Mouse (Mus musculus) neural tube, embryonic 12.5 days (tissue): ENCODE measurements at regions not wholly inside any gene's neighbourhood (a gene's known extent, or its start where the extent isn't known, plus 50 kb on each side); places are given as distances from the start of the nearest gene placed in this dataset.

ENCODE experiments used
- ATAC-seq: fragments of 200-750 bp; cut with Nextera tagmentation; 2 replicates; pipeline ENCODE4 v1.8.0; 2017; ENCODE audit warnings: low read depth, mild to moderate bottlenecking, moderate TSS enrichment, moderate library complexity; ENCODE audit not compliant: low FRiP score
- H3K27ac ChIP-seq: fragments of 300-500 bp; sonication (generic); 2 replicates; pipeline ENCODE4 v1.5.1; 2016
- H3K27me3 ChIP-seq: fragments of 300-500 bp; sonication (generic); replicated peaks from 2 replicates; pipeline ENCODE4 v1.6.1; 2016; ENCODE audit warnings: mild to moderate bottlenecking
- H3K36me3 ChIP-seq: fragments of 300-500 bp; sonication (generic); 2 replicates; pipeline ENCODE4 v1.6.1; 2016; ENCODE audit warnings: mild to moderate bottlenecking
- H3K4me1 ChIP-seq: fragments of 300-500 bp; sonication (generic); 2 replicates; pipeline ENCODE4 v1.6.1; 2016
- H3K4me2 ChIP-seq: fragments of 300-500 bp; sonication (generic); replicated peaks from 2 replicates; pipeline ENCODE4 v1.6.1; 2016; ENCODE audit warnings: mild to moderate bottlenecking
- H3K4me3 ChIP-seq: fragments of 300-500 bp; sonication (generic); 2 replicates; pipeline ENCODE4 v1.5.1; 2016
- H3K9ac ChIP-seq: fragments of 300-500 bp; sonication (generic); 2 replicates; pipeline ENCODE4 v1.6.1; 2016; ENCODE audit warnings: mild to moderate bottlenecking
- H3K9me3 ChIP-seq: fragments of 300-500 bp; sonication (generic); 2 replicates; pipeline ENCODE4 v1.6.1; 2016; ENCODE audit warnings: mild to moderate bottlenecking
- WGBS: fragments of 180-500 bp; shearing (Covaris S2); methylation state at CpG from one replicate; pipeline ENCODE4 v1.1.7; 2016; 5-methylcytosine and 5-hydroxymethylcytosine counted together

- no peaks in the 10 kb centered on the region for H3K27me3 ChIP-seq
- no peaks in the 10 kb centered on the region for H3K4me1 ChIP-seq
- no peak overlapping the region for H3K4me2 ChIP-seq
- WGBS: 74% methylated on average over 2 of the region's 2 CpGs
- H3K36me3 ChIP-seq: no peaks in the 10 kb centered on the region
- H3K9ac ChIP-seq: no peak overlapping the region
- H3K27ac ChIP-seq: no peak overlapping the region
- no peaks in the 10 kb centered on the region for H3K9me3 ChIP-seq
- no peak overlapping the region for H3K4me3 ChIP-seq
- no peak for ATAC-seq
These were observed 376.1 kb upstream of the Gm11114 start for GRCm38 (mm10) chr9:84936291-84937055.

GRCm38 (mm10) chr9:84966558-84967154, 345.9 kb upstream of the Gm11114 start:
- H3K4me3 ChIP-seq: no peak overlapping the region
- 92% methylated on average over 11 of the region's 11 CpGs for WGBS
- H3K36me3 ChIP-seq: no peaks in the 10 kb centered on the region
- no peak for ATAC-seq
- H3K27me3 ChIP-seq: no peaks in the 10 kb centered on the region
- no peak overlapping the region for H3K4me2 ChIP-seq
- H3K9ac ChIP-seq: no peak overlapping the region
- H3K4me1 ChIP-seq: no peaks in the 10 kb centered on the region
- H3K9me3 ChIP-seq: no peaks in the 10 kb centered on the region
- H3K27ac ChIP-seq: no peak overlapping the region

DNA sequence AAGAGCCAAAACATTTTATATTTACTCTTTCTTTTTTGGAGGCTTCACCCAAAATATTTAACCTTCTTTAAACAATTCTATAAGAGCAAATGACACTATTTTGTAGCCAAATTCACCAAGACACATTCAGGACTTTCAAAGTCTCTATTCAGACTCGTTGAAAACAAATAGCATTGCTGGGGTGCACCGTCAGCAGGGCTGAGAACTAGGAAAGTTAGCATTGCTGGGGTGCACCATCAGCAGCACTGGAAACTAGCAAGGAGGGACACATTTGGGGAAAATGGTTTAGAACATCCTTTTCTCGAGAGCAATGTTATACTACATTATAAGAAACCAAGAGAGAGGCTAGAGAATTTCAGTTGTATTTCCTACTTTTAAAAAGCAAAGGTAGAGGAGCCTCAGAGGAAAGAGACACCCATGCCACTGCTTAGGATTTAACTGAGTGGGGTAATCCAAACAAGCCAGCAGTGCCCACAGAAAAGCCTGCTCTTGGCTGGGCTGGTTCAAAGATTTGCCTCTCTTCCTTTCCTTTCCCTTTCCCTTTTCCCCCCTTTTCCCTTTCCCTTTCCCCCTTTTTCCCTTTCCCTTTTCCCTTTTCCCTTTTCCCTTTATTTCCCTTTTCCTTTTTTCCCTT, 342.5 kb upstream of the Gm11114 start:
- Histone ChIP-seq H3K36me3 (no peaks in the 10 kb centered on the region), H3K4me2 (no peak overlapping the region), H3K27me3 (no peaks in the 10 kb centered on the region), H3K9me3 (no peaks in the 10 kb centered on the region), H3K9ac (no peak overlapping the region), H3K27ac (no peak overlapping the region), H3K4me3 (no peak overlapping the region), H3K4me1 (no peaks in the 10 kb centered on the region)
- no peak for ATAC-seq
- 81% methylated on average over 3 of the region's 3 CpGs for WGBS

- ATAC-seq: no peak
- 86% methylated on average over 5 of the region's 5 CpGs for WGBS
- no peak overlapping the region for H3K4me2 ChIP-seq
- no peaks in the 10 kb centered on the region for H3K9me3 ChIP-seq
- no peaks in the 10 kb centered on the region for H3K36me3 ChIP-seq
- no peaks in the 10 kb centered on the region for H3K27me3 ChIP-seq
- H3K4me1 ChIP-seq: no peaks in the 10 kb centered on the region
- H3K27ac ChIP-seq: no peak overlapping the region
- no peak overlapping the region for H3K4me3 ChIP-seq
- no peak overlapping the region for H3K9ac ChIP-seq
These were observed 335.1 kb upstream of the Gm11114 start for GRCm38 (mm10) chr9:84977470-84977869.

DNA sequence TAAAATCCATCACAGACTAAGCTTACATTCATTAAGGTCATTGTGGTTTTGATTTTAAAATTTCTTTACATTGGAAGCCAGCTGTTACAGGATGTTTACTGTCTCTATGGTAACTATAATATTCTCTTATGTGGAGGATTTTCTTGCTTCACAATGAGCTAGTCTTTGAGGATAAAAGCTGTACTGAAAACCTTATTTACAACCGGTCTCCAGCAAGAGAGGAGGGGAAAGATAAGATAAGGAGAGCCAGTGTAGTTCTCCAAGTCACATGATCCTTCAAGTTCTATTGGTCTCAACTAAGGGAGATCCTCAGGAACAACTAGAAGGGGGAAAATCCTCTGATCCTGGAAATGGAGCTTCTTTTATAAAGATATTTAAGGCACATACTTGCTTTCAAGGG, 309.2 kb upstream of the Gm11114 start:
- no peak for ATAC-seq
- H3K27me3 ChIP-seq: no peaks in the 10 kb centered on the region
- no peak overlapping the region for H3K9ac ChIP-seq
- H3K4me2 ChIP-seq: no peak overlapping the region
- no peaks in the 10 kb centered on the region for H3K4me1 ChIP-seq
- H3K27ac ChIP-seq: no peak overlapping the region
- H3K9me3 ChIP-seq: no peaks in the 10 kb centered on the region
- no peak overlapping the region for H3K4me3 ChIP-seq
- WGBS: 78% methylated on average over 1 of the region's 1 CpGs
- H3K36me3 ChIP-seq: no peaks in the 10 kb centered on the region

GRCm38 (mm10) chr9:85011361-85011760, 301.2 kb upstream of the Gm11114 start:
- no peak overlapping the region for H3K27ac ChIP-seq
- no peaks in the 10 kb centered on the region for H3K27me3 ChIP-seq
- no peaks in the 10 kb centered on the region for H3K36me3 ChIP-seq
- H3K9ac ChIP-seq: no peak overlapping the region
- H3K4me3 ChIP-seq: no peak overlapping the region
- no peaks in the 10 kb centered on the region for H3K4me1 ChIP-seq
- no peak overlapping the region for H3K4me2 ChIP-seq
- no peaks in the 10 kb centered on the region for H3K9me3 ChIP-seq
- WGBS: 83% methylated on average over 1 of the region's 1 CpGs
- no peak for ATAC-seq

DNA sequence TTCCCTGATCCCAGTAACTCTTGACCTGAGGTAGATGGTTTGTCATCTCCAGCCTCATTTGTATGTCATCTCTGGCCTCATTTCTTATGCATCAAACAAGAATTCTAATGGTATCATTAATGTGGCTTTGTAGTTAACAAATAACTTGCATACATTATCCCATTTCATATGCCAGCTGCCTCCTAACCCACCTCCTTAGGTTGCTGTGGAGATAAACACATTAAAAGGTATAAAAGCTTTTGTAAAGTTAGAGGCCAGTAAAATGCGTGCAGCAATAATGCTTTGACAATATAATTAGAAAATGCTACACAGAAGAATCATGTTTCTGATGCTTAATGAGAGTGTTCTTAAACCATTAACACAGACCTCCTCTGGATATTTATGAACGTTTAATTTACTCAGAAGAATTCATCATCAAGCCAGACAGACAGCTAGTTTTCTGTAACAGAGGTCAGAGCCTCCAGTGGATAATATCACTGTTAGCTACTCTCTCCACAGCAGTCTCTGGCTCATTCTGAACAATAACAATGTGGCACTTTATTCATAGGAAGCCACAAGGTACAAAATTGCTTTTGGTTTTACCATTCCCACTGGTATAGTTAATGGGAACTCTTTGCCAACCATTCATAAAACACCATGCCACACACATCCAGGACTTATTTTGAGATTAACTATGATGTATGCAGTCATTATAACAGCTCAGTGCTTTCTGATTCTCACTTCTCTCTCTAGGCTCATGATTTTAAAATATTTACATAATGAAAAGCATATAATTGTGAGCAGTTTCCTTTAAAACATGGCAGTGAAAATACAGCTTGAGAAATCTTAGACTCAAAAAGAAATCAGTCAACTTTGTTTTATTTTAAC, 264.2 kb upstream of the Gm11114 start:
- H3K27me3 ChIP-seq: no peaks in the 10 kb centered on the region
- no peaks in the 10 kb centered on the region for H3K36me3 ChIP-seq
- no peak overlapping the region for H3K27ac ChIP-seq
- H3K4me3 ChIP-seq: no peak overlapping the region
- no peak overlapping the region for H3K9ac ChIP-seq
- no peak overlapping the region for H3K4me2 ChIP-seq
- peak; percentile 84 for ATAC-seq
- 59% methylated on average over 2 of the region's 2 CpGs for WGBS
- no peaks in the 10 kb centered on the region for H3K9me3 ChIP-seq
- no peaks in the 10 kb centered on the region for H3K4me1 ChIP-seq

- H3K36me3 ChIP-seq: no peaks in the 10 kb centered on the region
- H3K4me2 ChIP-seq: no peak overlapping the region
These were observed 260.0 kb upstream of the Gm11114 start for GRCm38 (mm10) chr9:85052526-85052925.

GRCm38 (mm10) chr9:85079975-85080374, 232.6 kb upstream of the Gm11114 start:
- no peak overlapping the region for H3K4me3 ChIP-seq
- no peak overlapping the region for H3K9ac ChIP-seq
- WGBS: 89% methylated on average over 5 of the region's 5 CpGs
- no peak for ATAC-seq
- no peak overlapping the region for H3K4me2 ChIP-seq
- H3K27ac ChIP-seq: no peak overlapping the region
- no peaks in the 10 kb centered on the region for H3K27me3 ChIP-seq
- no peaks in the 10 kb centered on the region for H3K36me3 ChIP-seq
- no peaks in the 10 kb centered on the region for H3K4me1 ChIP-seq
- H3K9me3 ChIP-seq: no peaks in the 10 kb centered on the region

More at GRCm38 (mm10) chr9:85052526-85052925, 260.0 kb upstream of the Gm11114 start:
- H3K9me3 ChIP-seq: no peaks in the 10 kb centered on the region
- H3K9ac ChIP-seq: no peak overlapping the region
- no peaks in the 10 kb centered on the region for H3K27me3 ChIP-seq
- WGBS: 76% methylated on average over 4 of the region's 4 CpGs
- H3K27ac ChIP-seq: no peak overlapping the region
- H3K4me1 ChIP-seq: no peaks in the 10 kb centered on the region
- no peak for ATAC-seq
- H3K4me3 ChIP-seq: no peak overlapping the region

DNA sequence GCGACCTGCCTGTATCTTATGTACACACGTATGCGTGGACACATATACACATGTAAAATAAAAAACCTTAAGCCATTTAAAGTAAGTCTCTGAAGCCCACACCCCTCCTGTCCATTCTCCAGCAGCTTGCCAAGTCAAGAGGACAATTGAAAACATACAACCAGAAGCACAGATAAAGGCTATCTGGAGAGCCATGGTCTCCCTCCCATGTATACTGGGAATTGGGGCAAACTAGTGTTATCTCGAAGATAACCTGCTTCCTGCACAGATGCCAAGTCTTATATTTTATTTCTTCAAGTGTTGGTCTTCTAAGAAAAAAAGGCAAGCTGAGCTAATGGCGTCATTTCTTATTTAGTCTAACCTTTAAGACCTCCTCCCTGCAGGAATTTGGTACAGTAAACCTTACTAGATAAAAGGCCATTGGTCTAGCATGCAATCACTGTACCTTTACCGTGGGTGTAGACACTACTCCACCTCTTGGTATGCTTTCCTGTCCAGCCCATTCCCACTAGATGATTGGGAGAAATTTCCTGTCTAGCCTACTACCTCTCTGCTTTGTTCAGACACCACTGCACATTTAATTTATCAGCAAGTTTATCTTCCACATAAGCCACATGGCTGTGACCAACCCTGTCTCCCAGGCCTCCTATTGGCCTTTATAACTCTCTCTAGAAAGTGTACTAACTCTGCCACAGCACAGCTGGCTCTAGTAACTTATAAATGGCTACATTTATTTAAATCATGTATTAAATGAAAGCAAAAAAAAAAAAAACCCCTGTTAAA, 223.8 kb upstream of the Gm11114 start:
- H3K4me1 ChIP-seq: no peaks in the 10 kb centered on the region
- 88% methylated on average over 6 of the region's 6 CpGs for WGBS
- no peak overlapping the region for H3K4me2 ChIP-seq
- ATAC-seq: no peak
- H3K27me3 ChIP-seq: no peaks in the 10 kb centered on the region
- no peaks in the 10 kb centered on the region for H3K9me3 ChIP-seq
- no peaks in the 10 kb centered on the region for H3K36me3 ChIP-seq
- no peak overlapping the region for H3K9ac ChIP-seq
- H3K4me3 ChIP-seq: no peak overlapping the region
- no peak overlapping the region for H3K27ac ChIP-seq

DNA sequence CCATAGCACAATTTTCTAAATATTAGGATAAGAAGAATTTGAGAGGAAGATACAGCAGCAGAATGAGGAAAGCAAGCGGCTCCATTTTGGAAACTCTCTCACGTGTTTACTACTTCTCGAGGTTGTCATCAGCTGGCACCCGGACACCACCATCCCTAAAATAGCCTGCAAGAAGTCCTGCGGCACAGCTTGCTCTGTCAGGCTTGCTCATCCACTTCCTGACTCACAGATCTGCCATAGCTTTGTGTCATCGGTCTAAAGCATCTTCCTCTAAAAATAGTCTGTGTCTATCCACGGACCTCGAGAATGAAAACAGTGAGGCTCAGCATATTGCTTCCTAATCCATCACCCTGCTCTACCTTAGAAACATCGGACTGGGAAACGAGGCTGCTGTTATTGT, 222.3 kb upstream of the Gm11114 start:
- Histone ChIP-seq H3K9me3 (no peaks in the 10 kb centered on the region), H3K27ac (no peak overlapping the region), H3K9ac (no peak overlapping the region), H3K4me3 (no peak overlapping the region), H3K4me2 (no peak overlapping the region), H3K4me1 (no peaks in the 10 kb centered on the region), H3K27me3 (no peaks in the 10 kb centered on the region), H3K36me3 (no peaks in the 10 kb centered on the region)
- ATAC-seq: no peak
- WGBS: 91% methylated on average over 10 of the region's 10 CpGs
